Mouse (Mus musculus) liver, adult 2 months (tissue): ENCODE data around the gene St5.

ENCODE experiments used
- CTCF ChIP-seq: fragments of 200-500 bp; IDR thresholded peaks from 2 replicates; pipeline ENCODE4 v1.5.1; 2011; ENCODE audit warnings: low read depth, low read length, control low read depth
- POLR2A ChIP-seq: fragments of 200-500 bp; IDR thresholded peaks from 2 replicates; pipeline ENCODE4 v1.6.1; 2011; ENCODE audit warnings: low read length, control low read depth; ENCODE audit not compliant: insufficient read depth; ENCODE audit errors: extremely low read depth

DNA sequence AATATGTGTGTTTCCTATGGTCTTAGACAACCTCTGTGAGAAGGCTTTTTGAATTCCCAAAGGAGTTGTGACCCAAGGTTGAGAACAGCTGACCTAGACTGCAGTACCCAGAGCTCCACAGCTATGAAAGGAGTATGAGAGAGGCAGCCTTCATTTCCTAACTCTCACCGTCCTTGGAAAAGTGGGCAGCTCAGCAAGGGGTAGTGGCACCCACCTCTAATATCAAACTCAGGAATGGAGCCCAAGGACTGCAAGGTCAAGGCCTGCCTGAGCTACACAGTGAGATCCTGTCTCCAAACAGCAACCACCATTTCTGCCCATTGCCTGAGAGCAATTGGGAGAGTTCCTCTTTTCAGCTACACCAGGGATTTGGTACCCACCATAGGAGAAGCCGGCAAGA is 173.7 kb downstream of the St5 start:
- TF ChIP-seq CTCF (no peak), POLR2A (no peak)
